Mouse (Mus musculus) cerebellum, adult 11 months (tissue): ENCODE data around the gene Cdh13.

Experiments used
- DNase-seq: peaks from one replicate; pipeline ENCODE4 v3.0.0; 2022

The Cdh13 gene

DNA sequence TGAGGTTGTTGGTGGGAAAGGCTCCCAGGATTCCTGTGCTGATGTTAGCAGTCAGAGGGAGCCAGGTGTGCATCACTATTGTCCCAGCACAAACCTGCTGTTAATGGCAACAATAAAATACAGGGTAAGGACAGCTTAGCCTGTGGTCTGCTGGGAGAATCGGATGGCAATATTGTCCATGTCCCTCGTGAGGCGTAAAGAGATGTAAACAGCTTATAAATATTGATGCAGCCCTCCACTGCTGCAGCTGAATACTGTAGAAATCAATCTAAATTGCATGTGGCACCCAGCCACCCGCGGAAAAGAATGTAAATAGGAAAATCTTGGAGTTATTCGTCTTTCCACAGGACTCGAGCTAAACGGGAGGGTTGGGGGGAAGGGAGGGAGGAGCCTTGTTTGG is 844.3 kb downstream of the Cdh13 start:
- DNase-seq: no peak

DNA sequence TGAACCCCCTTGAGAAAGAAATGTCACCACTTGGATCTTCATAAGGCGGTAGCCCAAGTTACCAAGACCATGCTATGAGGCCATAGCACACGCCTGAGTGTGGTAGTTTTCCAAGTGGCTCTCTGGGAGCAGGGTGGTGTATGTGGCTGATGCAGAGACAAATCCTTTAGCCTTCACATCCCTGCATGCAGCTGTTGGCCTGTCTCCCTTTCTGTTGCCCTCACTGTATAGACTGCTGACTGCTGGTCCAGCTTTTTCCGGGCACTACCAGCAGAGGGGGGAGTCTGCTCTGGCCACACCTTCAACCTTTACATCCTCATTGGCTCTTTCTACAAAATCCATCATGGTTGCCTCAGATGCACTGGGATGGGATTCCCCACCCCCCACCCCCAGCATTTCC is 844.7 kb downstream of the Cdh13 start:
- no peak for DNase-seq

GRCm38 (mm10) chr8:119156454-119156921 is 873.0 kb downstream of the Cdh13 start:
- DNase-seq: no peak

- DNase-seq: peak; percentile 45
Measured at GRCm38 (mm10) chr8:119158628-119159027, 875.1 kb downstream of the Cdh13 start.

DNA sequence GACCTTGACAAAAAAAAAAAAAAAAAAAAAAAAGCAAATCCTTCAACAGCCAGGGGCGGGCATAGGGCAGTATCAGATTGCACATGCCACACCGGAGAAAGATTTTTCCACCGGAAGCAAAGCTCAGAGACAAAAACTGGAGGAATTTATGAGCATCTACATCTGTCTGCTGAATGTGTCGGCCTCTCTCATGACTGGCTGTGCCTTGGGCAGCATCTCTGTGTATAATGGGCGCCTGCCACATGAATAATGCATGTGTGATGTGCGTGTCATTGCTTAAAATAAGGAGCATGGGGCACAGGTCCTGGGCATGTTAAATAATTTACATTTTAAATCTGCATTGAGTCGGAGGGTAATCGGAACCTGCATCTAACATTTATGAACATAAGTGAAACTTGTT is 876.3 kb downstream of the Cdh13 start:
- DNase-seq: no peak

DNA sequence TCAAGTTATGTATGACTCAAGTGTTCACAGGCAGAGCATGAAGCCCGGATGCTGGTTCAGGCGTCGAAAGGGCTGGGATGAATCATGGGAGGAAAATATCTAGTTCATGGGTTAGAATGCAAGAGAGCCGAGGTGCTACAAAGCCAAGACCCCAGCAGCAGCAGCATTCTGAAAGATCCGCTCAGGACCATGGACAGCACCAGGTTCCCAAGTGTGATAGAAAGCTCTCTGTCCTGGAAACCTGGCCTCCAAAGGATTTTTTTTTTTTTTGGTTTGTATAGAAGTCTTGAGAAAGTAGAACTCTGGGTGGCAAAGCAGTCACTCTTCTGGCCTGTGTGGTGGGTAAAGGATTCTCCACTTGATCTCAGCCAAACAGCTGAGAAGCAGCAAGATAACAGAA is 880.5 kb downstream of the Cdh13 start:
- DNase-seq: no peak

- DNase-seq: no peak
Measured at GRCm38 (mm10) chr8:119177226-119177935, 893.8 kb downstream of the Cdh13 start.

DNA sequence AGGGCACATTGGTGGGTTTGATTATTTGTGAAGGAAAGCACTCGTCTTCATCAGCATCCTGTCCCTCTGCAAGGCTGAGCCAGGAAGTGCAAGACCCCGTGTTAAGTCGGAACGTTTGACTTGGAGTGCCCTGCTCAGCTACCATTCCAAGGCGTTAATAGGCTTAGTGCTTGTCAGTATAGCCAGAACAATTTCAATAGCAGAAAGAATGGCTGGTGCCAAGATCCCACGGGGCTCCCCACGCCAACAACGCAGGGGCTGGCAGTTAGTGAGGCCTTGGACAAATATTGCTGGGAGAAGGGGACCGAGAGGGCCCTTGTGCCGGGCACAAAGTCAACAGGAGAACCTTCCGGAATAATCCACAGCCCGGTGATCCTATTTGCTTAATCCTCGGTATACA is 897.1 kb downstream of the Cdh13 start:
- DNase-seq: no peak

- peak; percentile 31 for DNase-seq
Measured at GRCm38 (mm10) chr8:119195695-119196094, 912.2 kb downstream of the Cdh13 start.

DNA sequence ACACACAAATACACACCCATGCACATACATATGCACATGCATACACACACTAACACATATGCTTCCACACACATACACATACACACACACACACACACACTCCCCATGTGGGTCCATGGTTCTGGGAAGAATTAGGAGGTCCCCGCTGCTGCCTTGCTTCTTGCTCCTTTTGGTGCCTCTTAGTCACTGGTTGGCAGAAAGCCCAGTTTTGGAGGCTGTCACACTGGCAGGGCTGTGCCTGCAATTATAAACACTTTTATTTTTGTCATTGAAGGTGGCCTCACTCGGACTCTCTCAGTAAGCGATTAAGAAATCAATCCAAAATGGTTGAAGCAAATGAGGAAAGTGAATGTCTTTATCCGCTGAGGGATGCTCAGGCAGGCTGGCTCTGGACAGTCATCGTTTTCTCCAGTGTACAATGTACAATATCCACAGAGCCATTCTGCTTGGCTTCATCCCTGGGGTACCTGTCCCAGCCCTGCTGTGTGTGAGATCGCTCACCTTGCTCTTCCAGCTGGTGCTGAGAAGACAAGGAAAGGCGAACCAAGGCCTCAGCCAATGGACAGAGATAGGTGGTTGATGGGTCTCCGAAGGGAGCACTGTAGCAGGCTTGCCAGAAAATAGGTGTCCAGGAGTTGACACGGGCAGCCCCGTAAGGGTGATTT is 913.1 kb downstream of the Cdh13 start:
- peak; percentile 41 for DNase-seq

GRCm38 (mm10) chr8:119208567-119208966 is 925.0 kb downstream of the Cdh13 start:
- no peak for DNase-seq

DNA sequence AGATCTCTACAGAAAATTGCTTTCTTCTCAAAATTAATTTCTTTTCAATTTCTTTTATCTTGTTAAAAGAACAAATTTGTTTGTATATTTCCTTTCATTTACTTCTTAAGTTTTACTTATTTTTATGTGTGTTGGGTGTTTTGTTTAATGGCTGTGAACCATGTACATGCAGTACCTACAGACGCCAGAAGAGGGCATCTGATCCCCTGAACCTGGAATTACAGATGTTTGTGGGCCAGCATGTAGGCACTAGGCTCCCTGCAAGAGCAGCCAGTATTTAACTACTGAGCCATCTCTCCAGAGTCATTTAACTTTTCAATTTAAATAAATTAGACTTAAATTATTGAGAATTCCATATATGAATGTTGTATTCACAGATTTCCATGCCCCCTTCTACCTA is 941.0 kb downstream of the Cdh13 start:
- DNase-seq: peak; percentile 22

DNA sequence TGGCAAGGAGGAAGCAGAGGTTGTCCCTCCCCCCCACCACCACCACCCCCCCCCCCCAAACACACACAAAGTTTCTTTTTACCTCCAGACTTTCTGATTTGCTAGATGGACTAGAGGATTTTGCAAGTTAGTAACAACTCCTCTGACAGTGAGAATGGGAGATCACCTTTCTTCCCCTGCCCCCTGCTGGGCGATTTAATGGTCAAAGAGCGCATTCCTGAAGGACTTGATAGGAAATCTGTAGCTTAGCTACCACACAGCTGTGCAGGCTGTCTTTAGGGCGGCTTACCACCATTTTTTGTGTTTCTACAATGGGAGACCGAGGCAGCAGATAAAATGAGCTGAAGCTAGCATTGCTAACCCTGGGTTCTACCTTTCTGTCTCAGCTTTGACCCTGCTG is 961.6 kb downstream of the Cdh13 start:
- DNase-seq: no peak

- no peak for DNase-seq
Measured at GRCm38 (mm10) chr8:119245641-119246040, 962.1 kb downstream of the Cdh13 start.

GRCm38 (mm10) chr8:119254358-119254757 is 970.8 kb downstream of the Cdh13 start:
- DNase-seq: no peak

- DNase-seq: no peak
Measured at GRCm38 (mm10) chr8:119258642-119259041, 975.1 kb downstream of the Cdh13 start.

DNA sequence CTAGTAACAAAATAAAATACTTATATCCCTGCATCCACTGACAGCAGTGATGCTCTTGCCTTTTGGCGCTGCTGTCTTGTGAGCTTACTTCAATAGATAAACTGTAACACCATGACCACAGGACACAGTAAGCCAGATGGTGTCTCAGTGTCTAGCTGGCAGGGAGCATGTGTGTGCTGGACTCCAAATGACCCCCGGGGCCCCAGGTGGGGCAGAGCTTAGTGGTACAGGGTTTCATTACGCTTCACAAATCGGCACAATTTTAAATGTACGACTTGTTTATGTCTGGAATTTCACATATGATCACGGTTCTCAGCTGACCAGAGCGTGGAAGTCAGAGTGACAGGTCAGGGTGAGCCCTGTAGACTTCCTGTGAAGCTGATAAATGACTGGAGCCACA is 980.2 kb downstream of the Cdh13 start:
- DNase-seq: peak; percentile 32

- DNase-seq: no peak
Measured at GRCm38 (mm10) chr8:119266304-119266703, 982.8 kb downstream of the Cdh13 start.

GRCm38 (mm10) chr8:119269576-119269975 is 986.0 kb downstream of the Cdh13 start:
- no peak for DNase-seq

DNA sequence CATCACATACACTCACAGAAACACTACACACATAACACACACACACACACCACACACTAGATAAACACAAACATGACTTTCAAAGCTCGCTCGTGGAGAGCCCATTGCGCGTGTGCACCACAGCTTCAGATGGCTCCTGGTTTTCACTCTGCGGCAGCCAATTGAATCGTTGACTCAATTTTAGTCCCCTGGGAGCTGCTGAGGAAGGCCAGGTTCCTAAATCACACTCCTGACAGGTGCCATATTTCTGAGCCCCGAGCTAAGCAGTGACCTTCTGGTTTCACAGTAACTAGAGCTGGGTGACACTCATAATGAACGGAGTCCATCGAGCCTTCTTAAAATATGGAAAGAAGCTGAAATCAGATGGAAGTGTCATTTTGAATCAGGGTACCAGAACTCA is 986.8 kb downstream of the Cdh13 start:
- no peak for DNase-seq

DNA sequence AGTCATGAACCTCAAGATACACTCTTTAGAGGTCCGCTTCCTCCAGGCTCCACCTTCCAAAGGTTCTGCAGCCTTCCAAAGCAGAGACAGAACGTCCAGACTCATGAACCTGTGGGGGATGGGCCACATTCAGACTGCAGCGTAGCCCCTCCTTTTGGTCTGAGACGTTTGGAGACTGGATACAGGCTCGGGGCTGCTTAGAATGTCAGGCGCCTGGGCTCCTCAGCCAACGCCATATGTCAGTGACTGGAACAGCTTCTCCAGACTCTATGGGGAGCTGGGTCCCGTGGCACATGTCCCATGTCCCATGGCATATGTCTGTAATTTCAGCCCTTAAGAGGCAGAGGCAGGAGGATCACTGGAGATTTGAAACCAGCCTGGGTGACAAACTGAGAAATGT is 989.4 kb downstream of the Cdh13 start:
- DNase-seq: no peak

DNA sequence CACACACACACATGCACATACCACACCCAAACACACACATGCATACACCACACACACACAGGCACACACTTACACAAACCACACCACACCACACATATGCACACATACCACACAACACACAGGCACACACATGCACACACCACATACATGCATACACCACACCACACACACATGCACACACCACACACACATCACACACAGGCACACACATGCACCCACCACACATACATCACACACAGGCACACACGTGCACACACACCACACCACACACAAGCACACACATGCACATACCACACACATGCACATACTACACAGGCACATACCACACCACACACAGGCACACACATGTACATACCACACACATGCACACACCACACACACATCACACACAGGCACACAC is 991.9 kb downstream of the Cdh13 start:
- no peak for DNase-seq

DNA sequence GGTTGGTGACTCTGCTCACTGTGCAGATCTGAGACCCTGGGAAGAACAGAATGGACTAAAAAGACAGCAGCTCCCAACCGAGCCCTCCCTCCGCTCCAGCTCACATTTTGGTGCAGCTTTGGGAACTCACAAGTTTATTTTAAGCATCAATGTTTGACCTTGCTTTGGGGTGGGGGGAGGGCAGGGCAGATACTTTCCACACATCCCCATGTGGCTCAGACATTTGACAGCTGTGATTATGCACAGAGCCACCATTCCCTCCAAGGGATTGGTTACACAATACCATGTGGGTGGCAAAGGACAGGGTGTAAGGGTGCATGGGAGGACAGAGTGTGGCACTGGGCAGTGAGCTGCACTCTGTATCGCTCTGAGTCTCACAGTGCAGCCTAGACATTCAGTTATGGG is 993.5 kb downstream of the Cdh13 start:
- DNase-seq: no peak

- DNase-seq: no peak
Measured at GRCm38 (mm10) chr8:119281761-119282160, 998.2 kb downstream of the Cdh13 start.

GRCm38 (mm10) chr8:119284516-119284915 is 1001.0 kb downstream of the Cdh13 start:
- DNase-seq: no peak
